Mouse (Mus musculus) colon, adult 2 months (tissue): ENCODE measurements around the gene Htatip2. TPM values are rescaled to one million over a fixed set of nuclear protein-coding genes. Genes with fewer than 3 reads are reported as not detected.

Source experiments
- polyA plus RNA-seq: library from polyadenylated mRNA; depleted of rRNA; stranded (reverse); fragments of >200 nt; gene quantifications from 2 replicates; pipeline ENCODE4 v1.2.3, GENCODE M21; 2012; rRNA removed

The Htatip2 gene
- 10.7 and 11.8 TPM in 2 replicates for polyA plus RNA-seq

DNA sequence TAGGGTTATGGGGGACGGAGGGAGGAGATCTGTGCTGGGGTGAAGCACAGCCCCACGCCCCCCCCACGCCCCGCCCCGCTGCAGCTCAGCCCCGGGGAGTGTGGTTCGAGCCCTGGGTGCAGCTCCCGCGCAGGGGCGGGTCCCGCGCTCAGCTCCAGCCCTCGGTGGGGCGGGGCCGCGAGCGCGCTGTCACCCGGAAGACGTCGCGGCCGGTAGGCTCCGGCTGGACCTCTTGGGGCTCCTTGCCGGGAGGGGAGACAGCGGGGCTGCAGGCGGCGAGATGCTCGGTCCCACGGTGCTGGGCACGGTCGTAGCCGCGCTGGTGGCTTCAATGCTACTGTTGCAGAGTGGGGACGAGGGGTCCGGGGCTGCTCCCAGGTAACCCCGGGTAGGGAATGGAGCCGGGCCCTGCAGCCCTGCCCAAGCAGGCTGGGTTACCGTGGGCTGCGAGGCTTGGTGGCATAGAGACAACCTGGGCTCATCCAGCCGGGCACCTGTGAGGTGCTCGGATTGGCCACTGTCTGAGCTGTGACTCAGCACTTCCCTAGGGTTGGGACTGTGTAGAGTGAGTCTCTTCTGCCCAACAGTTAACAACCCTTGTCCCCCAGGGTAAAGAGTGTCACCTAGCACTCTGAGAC is at the start of gene Htatip2:
Htatip2 (plus strand) TSS at position 182 of the 638 bp plus-strand sequence.

DNA sequence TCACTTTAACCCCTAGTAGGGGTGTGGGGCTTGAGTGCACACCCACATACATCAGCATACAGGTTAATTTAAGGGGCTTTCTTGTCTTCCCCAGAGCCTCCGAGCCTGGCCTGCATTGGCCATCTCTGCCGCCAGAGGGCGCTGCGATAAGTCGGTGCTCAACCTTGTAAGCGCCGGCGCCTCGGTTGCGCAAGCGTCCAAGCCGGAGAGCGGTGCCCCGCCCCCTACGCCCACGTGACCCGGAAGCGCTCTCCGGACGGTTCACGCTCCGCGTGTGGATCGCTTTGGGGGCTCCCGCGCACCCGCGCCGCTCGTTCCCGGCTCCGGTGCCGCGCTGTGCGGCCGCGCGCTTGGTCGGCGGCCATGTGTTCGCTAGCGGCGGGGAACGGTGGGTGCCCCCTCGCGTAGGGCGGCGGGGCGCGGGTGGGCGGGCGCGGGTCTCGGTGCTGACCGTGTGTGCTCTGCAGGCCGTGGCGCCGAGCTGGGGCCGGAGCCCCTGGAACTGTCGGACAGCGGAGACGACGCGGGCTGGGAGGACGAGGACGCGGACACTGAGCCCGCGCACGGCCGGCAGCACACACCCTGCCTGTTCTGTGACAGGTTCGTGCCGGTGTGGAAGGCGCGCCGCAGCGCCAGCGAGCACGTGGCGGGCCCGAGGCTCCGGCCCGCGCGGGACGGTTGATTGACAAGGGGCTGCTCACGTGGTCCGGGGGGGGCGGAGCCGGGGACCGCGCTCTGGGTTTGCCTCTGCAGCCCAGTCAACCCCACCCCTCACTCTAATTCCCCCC is 19.4 kb downstream of the Htatip2 start, which contains the start of gene Prmt3:
Prmt3 (plus strand) TSS at position 233 of the 788 bp plus-strand sequence.

Other genes with a start within 250 kb of the Htatip2 start
- not detected in 2 replicates for gene Dbx1, start 122.3 kb upstream of the Htatip2 start, polyA plus RNA-seq
- gene Prmt3, start 19.2 kb downstream of the Htatip2 start, polyA plus RNA-seq, result 27.9 and 30.4 TPM in 2 replicates
- not detected in 2 replicates for gene Slc6a5, start 151.0 kb downstream of the Htatip2 start, polyA plus RNA-seq
- 0.15 and 0.29 TPM in 2 replicates for gene Nell1, start 215.7 kb downstream of the Htatip2 start, polyA plus RNA-seq